Mouse (Mus musculus) erythroblast, embryonic 14.5 days (primary cell): Measurements from ENCODE around the gene Atp2b2.

ENCODE experiments used
- GATA1 ChIP-seq: IDR thresholded peaks from 2 replicates; pipeline ENCODE4 v1.6.1; 2012; ENCODE audit warnings: low read length, inconsistent platforms, mixed read lengths
- TAL1 ChIP-seq: IDR thresholded peaks from 3 replicates; pipeline ENCODE4 v1.6.1; 2012; ENCODE audit warnings: low read length, inconsistent platforms, mixed read lengths

- no peak for TF ChIP-seq TAL1
- no peak for TF ChIP-seq GATA1
Observed at GRCm38 (mm10) chr6:113936111-113936510, 106.3 kb downstream of the Atp2b2 start.
